Mouse (Mus musculus) embryo, embryonic 10 days (tissue): ENCODE measurements around the gene Armc2.

Experiments used
- DNase-seq: peaks from one replicate; pipeline ENCODE4 v3.0.0-alpha.2; 2015; ENCODE audit warnings: low spot score

Armc2 gene

GRCm38 (mm10) chr10:42018016-42018949 is at the start of gene Armc2:
Gene Armc2 (minus strand): TSS chr10:42018442.
- DNase-seq: peak; percentile 80

DNA sequence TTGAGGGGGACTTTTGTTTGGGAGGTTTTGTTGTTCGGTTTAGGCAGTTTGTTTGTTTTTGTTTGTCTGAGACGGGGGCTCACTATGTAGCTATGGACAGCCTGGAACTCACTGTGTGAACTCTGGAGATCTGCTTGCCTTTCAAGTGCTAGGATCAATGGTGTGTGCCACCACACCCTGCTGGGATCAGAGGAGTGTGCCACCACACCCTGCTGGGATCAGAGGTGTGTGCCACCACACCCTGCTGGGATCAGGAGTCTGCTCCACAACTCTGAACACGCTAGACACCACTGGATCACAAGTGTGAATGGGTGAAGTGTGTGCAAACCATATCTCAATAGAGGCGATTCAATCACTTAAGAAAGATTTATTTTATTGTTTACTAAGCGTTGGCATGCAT is 46.2 kb upstream of the Armc2 start:
- no peak for DNase-seq

GRCm38 (mm10) chr10:42059522-42059921 is 41.3 kb upstream of the Armc2 start:
- DNase-seq: no peak

GRCm38 (mm10) chr10:42057746-42058145 is 39.5 kb upstream of the Armc2 start:
- no peak for DNase-seq

DNA sequence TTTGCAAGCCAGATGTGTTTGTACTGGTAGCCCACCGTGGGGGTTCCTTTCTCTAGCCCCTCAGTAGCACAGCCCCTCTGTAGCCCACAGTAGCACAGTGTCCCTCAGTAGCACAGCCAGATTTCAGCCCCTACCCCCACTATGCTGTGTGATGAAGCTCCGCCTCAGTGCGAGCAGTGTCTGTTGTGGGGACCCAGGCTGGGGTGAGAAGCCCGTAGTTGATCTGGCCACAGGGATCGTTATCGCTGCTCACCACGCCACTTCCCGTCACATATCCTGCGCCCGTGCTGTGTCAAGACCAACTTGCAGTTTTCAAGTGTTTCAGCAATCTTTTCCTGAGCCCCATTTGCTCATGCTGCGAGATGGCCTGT is 39.0 kb upstream of the Armc2 start:
- no peak for DNase-seq

- DNase-seq: no peak
Observed at GRCm38 (mm10) chr10:42056486-42057230, 38.4 kb upstream of the Armc2 start.

- no peak for DNase-seq
Observed at GRCm38 (mm10) chr10:42055224-42056165, 37.3 kb upstream of the Armc2 start.

- DNase-seq: no peak
Observed at GRCm38 (mm10) chr10:42051069-42051468, 32.8 kb upstream of the Armc2 start.

DNA sequence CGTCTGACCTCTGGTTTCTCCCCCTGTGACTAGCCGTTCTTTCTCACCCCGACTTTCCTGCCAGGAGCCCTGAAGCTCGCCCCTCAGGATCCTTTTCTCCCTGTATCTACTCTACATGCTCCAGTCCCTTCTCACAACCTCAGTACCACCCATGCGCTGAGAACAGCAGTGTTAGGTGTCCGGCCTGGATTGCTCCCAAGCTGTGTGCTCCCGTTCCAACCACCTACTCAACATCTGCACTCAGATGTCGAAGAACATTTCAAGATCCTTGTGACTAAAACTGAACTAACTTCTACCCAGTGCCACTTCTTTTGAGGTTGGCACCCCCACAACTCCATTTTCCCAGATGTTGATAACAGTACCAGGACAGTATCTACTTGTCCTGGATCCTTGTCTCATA is 30.4 kb upstream of the Armc2 start:
- DNase-seq: no peak

DNA sequence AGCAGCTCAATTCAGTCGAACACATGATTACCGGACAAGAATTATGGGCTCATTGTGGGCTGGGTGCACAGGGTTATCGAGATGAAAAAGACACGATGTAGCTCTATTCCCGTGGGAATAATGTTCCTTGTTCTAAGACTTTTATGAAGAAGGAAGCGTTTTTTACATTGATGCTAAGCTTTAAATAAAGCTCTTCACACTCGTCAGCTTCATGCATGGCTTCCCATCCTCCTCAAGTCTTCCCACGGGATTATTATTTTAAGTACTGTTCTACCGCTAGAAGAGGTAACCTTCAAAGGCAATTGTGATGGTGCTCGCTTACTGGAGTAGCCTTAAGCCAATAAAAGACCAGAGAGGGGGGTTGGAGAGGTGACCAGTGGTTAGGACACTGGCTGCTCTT is 26.3 kb upstream of the Armc2 start:
- no peak for DNase-seq

DNA sequence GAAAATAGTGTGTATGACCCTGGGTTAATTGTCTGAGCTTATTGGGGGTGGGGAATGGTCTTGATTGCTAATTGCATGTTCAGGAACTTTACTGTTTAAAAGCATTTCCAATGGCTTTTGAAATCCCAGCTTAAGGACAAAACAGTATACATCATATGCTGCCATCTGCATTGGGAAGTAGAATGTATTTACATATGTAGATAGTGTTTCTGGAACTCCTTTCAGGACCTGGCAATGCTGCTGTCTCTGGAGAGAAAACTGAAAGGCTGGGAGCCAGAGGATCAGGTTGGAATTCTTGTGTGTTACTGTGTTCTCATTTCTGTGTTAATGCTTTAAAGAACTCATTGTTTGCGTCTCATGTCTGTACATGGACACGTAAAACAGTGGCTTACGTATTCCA is 25.1 kb upstream of the Armc2 start:
- DNase-seq: no peak

GRCm38 (mm10) chr10:42042881-42043280 is 24.6 kb upstream of the Armc2 start:
- DNase-seq: no peak

DNA sequence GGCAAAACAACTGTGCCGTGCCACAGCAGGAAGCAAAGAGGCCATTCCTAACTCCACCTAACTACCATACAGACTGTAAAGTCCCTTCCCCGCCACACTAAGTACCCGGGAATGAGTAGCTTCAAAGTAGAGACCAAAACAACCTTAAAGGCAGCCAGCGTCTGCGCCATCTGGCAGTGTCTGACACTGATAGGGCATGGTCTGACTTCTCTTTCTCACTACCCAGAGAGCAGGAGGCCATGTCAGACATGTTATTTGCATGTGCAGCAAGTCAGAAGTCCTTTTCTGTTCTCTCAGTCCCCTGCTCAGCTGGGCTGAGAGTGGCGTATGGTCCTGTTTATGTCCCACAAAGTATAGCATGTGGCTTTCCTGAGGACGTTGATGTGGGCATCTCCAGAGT is 23.8 kb upstream of the Armc2 start:
- DNase-seq: no peak

DNA sequence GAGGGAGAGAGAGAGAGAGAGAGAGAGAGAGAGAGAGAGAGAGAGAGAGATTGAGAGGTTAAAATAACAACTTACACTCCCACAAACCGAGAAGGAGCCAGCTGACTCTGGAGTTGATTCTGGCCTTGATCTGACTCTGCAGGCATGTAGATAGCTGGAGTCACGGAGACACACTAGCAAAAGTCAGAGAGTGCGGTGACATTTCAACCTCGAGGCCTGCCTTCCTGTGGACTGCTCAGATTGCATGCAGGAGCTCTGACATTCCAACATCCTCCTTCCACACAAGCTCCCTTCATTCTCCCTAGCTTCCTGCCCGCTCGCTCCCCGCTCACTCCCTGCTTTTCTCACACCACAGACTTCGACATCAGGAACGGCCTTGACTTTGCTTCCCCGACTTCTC is 20.3 kb upstream of the Armc2 start:
- peak; percentile 54 for DNase-seq

DNA sequence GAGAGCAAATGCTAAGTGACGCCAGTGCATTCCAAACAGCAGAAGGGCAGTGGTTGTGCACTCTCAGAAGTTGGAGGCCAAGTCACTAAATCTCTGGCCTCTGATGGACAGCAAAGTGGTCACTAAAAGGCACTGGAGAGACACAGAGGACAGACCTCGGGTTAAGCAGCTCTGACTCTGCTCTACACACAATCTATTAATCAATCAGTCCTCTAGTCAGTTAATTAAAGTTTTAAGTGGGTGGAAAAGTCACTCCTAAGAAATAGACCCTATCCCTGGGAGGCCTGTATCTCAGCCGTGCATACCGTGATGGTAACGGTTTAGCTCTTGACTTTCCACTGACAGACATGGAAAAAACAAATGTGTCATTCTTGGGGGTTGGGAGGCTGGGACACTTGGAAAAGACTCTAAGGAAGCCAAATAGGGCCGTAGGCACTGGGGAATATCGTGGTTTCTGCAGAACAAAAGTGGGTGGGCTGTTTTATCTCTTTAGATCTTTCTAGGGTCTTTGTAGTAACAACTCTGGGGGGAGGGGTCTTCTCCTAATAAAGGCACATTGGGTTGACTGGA is 19.1 kb upstream of the Armc2 start:
- DNase-seq: peak; percentile 19

GRCm38 (mm10) chr10:42036846-42037245 is 18.6 kb upstream of the Armc2 start:
- peak; percentile 29 for DNase-seq

DNA sequence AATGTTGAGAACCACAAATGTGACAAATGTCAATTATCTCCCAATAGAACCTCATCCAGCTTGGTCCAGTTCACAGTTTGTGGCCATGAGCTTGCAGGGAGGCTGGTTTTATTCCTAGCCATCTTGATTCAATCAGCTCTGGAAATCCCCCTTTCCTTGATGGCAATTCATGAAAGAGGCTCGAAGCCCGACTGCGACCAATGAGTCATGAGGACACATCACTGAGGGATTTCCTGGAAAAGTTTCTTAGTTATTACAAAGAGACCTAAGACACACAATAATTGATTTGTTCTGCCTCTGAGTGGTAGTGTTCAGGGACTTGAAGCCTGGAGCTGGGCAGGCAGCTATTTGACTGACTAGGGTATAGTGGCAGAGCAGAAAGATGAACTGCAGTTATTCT is 15.3 kb upstream of the Armc2 start:
- no peak for DNase-seq

DNA sequence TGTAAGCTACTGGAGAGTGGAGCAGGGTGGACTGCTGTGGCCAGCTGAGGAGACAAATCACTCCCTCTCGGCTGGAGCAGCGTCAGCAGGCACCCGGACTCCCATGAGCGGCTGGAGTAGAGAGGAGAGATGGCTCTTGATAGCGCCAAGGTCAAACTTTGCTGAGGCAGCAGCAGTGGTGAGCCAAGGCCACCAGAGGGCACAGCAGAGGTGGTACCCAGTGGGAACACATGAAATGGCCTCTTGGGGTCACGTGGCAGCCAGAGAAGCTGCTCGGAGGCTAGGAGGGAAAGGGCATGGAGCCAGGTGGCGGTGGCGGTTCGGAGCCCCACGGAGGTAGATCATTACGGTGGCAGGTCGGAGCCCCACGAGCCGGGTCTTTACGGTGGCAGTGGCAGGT is 12.8 kb upstream of the Armc2 start:
- DNase-seq: peak; percentile 92

DNA sequence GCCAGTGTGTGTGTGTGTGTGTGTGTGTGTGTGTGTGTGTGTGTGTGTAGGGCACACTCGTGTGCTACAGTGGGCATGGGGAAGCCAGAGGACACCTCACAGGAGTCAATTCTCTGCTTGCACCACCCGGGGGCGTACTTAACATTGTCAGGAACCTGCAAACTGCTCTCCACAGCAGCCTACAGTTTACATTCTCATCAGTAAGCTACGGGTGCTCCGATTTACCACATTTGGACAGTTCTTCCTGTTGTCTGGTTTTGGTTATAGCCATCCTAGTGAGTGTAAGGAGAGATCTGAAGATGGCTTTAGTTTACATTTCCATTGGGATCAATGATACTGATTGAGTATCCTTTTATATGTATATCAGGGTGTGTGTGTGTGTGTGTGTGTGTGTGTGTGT is 11.3 kb upstream of the Armc2 start:
- no peak for DNase-seq

GRCm38 (mm10) chr10:42027337-42027736 is 9.1 kb upstream of the Armc2 start:
- DNase-seq: no peak

DNA sequence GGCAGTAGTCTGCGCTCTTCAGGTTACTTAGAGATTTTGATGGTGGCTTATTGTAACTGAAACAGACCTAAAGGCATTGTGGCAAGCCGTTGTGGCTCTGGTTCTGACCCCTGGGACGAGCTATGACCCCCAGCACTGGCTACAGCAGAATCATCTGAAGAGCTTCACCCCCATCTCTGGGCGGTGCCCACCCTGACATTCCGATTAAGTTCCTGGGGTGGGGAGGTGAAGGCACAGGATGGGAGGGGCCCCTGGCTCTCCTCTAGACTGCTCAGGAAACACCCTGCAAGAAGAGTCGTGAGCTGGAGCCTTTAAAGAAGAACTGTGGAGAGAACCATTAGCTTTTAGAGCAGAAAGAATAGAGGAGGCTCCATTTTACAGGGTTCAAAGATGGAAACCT is 6.2 kb upstream of the Armc2 start:
- DNase-seq: no peak

- DNase-seq: no peak
Observed at GRCm38 (mm10) chr10:42021536-42021935, 3.3 kb upstream of the Armc2 start.
